Mouse (Mus musculus) urinary bladder, postnatal 36 days (tissue): ENCODE data around the gene Rbm33.

ENCODE experiments used
- DNase-seq, 2 experiments: peaks; one replicate each; pipeline ENCODE4 v3.0.0; 2022; ENCODE audit warnings: low spot score in 2 of 2, mixed read lengths in 1 of 2

Gene Rbm33

GRCm38 (mm10) chr5:28324457-28324856 is 7.5 kb downstream of the Rbm33 start:
- DNase-seq: no peak

DNA sequence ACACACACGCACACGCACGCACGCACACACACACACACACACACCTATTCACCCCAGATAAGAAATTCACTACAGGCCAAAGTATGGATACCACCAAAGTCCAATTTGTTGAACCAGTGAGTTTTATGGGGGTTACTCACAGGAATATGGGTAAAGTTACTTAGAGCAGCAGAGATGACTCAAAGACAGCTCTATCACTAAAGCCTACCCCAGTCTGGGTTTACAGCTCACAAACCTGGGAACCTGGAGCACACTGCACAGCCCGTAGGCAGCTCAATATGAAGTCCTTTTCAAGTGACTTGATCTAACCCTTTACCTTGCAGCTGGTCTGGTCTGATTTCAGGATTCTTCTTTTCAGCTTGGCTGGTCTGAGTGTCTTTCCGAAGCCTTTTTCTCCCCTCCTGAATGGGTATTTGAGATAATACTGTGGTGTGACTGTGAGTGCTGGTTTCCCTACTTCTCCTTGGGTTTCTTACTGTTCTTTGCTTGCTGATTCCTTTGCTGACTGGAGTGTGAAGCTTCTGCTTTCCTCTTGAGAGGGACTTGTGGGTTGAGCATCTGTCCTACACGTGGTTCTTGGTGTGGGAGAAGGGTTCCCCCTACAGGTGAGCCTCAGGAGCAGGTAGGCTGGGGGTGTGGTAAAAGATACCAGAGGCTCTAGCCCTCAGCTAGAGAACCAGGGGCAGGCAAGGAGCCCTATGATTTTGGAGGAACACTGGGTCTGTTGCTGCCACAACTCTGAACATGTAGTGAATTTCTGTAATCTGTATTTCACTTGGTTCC is 12.3 kb downstream of the Rbm33 start:
- peak in 1 of 2 experiments; percentile 4 for DNase-seq

DNA sequence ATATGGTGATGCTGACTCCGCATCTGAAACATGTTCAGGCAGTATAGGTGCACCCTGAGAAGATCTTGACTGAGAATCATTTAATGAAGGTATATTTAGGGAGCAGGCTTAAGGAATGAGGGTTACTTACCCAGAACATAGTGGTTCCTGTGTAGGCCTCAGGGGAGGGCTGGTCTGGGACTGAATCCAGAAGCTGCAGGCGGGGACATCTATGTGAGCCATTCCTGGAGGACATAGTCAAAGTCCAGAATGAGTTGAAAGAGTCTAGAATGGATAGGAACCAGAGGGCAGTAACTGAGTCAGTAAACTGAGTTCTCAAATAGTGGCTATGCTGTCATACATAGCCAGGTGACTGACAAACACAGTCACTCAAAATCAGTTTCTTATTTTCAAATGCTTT is 16.8 kb downstream of the Rbm33 start:
- DNase-seq: peak in 1 of 2 experiments; percentile 16

GRCm38 (mm10) chr5:28351857-28352513 is 35.1 kb downstream of the Rbm33 start:
- no peak for DNase-seq

GRCm38 (mm10) chr5:28355614-28356013 is 38.7 kb downstream of the Rbm33 start:
- no peak for DNase-seq

- DNase-seq: no peak
Measured at GRCm38 (mm10) chr5:28360745-28361144, 43.8 kb downstream of the Rbm33 start.

DNA sequence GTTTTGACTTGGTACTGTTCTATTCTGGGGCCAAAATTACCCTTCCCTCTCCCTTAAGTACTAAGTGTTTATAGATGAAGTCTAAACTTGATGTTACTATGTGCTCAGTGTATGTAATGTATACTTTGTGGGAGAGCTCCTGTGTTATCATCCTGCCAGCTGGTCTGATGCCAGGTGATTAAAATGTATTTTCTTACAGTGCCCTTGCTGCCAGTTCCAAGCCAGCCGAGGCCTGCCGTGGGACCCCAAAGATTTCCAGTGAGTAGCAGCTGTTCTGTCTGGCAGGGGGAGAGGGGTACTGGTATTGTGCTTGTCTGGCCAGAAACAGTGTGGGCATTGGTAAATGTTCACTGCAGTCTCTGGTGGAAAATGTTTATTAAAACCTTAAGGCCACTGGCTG is 51.1 kb downstream of the Rbm33 start:
- DNase-seq: no peak

- DNase-seq: no peak
Measured at GRCm38 (mm10) chr5:28370836-28371235, 53.9 kb downstream of the Rbm33 start.

GRCm38 (mm10) chr5:28372172-28372664 is 55.3 kb downstream of the Rbm33 start:
- DNase-seq: no peak

- DNase-seq: no peak
Measured at GRCm38 (mm10) chr5:28373498-28374427, 56.8 kb downstream of the Rbm33 start.

- no peak for DNase-seq
Measured at GRCm38 (mm10) chr5:28377299-28377698, 60.4 kb downstream of the Rbm33 start.

GRCm38 (mm10) chr5:28382289-28382688 is 65.4 kb downstream of the Rbm33 start:
- DNase-seq: no peak

GRCm38 (mm10) chr5:28386783-28387182 is 69.9 kb downstream of the Rbm33 start:
- no peak for DNase-seq

DNA sequence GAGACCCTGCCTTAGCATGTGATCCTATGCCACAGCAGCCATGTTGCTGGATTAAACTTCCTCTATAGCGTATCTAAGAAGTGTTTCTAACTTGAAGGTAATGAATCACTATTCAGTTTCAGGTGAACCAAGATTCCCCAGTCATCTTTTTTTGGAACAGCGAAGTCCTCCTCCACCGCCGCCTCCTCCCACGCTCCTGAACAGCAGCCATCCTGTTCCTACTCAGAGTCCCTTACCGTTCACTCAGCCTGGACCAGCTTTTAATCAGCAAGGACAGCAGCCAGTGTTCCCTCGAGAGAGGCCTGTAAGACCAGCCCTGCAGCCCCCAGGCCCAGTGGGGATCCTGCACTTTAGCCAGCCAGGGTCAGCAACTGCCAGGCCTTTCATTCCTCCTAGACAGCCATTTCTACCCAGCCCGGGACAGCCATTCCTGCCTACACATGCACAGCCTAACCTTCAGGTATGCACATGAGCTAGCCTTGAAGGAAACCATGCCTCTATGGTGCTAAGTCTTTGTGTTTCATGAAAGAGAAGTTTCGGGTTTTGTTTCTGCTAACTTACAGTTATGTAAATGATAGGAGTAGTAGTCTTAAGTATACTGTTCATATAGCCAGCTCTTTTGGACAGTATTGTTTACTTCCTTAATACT is 70.7 kb downstream of the Rbm33 start:
- DNase-seq: no peak

DNA sequence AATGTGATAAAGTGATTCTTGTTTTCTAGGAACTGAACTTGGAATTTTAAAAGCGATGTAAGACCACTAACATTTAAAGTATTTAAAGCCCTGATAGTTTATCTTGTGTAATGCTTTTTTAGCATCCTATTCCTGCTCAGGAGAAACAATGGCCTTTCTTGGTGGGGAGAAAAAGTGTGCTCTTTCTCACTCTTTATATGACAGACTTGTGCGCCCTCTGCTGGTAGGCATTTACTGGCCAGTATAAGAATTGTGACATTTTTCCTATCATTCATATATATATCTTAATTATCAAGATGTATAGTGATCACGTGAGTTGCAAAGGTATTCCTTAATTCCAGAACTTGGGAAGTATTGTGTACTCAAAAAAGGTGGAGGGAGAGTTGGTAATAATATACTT is 71.3 kb downstream of the Rbm33 start:
- peak; percentile 28 to 34 for DNase-seq

DNA sequence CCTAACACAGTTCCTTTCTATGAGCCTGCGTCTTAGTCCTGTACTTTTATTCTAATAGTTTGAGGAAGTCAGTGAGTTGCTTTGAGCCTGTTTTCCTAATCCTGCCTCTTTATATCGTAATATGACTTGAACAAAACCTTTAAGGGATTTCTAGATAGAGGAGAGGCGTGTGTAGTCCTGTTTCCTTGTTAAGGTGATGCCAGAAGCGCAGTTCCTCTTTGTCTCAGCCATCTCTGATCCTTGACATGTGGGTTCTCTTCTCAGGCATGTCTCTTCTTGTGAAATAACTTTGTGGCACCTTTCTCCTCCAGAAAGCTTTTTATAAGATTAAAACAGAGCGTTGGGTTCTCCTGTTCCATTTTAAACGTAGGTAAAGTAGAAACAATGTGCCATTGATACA is 73.3 kb downstream of the Rbm33 start:
- no peak for DNase-seq

GRCm38 (mm10) chr5:28397344-28397743 is 80.4 kb downstream of the Rbm33 start:
- no peak for DNase-seq

- DNase-seq: no peak
Measured at GRCm38 (mm10) chr5:28398736-28399135, 81.8 kb downstream of the Rbm33 start.

DNA sequence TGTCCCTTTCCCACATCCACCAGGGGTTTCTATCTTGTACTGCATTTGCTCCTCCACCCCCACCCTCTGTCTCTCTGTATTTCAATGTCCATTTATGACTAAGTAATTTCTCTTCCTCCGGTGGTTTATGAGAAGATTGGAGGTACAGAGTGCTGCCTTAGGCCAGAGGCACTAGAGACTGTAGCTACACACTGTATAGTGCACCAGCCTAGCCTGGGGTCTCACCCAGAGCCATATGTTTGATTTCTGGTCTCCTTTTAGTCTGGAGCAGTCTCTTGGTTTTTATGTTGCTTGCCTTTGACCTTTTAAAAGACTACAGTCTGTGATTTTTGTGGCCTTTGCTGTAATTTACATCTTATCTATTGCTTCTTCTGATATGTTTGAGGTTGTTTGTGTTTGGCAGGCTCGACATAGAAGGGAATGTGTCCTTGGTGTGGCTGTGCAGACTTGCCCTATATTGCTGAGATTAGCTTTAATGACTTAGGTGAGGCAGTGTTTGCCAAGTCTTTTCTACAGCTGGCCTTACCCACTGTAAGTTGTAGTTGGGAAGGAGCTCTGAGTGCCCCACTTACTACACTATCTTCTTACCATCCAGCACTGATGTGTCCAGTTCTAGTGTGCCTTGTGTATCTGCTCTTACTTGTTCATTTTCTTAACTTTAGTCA is 82.7 kb downstream of the Rbm33 start:
- no peak for DNase-seq

DNA sequence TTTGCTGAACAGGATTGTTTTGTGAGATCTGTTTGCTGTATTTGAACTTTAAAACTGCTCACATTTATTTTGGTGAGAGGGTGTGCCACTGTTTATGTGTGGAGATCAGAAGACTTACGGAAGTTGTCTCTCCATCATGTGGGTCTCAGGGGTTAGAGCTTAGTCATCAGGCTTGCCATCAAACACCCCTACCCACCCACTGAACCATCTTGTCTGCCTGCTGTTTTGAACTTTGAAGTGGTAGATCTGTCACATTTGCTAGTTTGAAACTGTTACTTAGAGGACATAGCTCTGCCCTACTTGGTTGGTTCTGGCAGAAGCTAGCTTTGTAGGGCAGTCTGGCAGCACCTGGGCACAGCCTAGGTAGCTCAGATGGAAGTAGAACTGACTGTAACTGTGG is 85.8 kb downstream of the Rbm33 start:
- no peak for DNase-seq

GRCm38 (mm10) chr5:28406662-28407061 is 89.7 kb downstream of the Rbm33 start:
- DNase-seq: no peak
